Mouse (Mus musculus): ENCODE results near the gene U2surp.
A peak's percentile ranks its signal among the peaks of the same experiment; 100 is the strongest.
"Not testable (repeated sequence)": the region's sequence is repeated elsewhere in the genome, so short reads cannot be mapped to it uniquely, and the experiment has no call there.

U2surp gene

DNA sequence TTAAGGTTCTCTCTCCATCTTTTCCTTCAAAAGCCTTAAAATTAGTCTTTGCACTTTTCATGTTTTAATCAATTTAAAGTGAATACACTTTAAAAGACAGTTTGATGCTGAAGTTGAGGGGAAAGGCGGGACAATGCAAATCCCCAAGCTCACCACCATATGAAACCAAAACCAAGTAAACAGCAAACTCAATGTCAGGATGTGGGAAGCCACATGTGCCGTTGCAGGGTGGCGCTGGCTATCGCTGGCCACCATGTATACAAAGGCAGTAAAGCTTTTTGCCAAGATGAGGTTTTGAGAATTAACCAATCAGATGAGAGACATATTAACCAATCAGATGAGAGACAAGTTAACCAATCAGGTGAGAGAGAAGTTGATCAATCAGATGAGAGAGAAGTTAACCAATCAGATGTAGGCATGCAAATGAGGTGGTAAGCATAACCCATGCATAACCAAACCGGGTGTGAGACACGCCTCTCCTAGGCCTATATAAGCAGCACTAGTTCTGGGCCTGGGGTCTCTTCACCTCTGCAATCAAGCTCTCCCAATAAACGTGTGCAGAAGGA lies 42.7 kb downstream of the U2surp start:
- not testable (repeated sequence) for DNase-seq (ENCODE audit: low read depth, low spot score)

DNA sequence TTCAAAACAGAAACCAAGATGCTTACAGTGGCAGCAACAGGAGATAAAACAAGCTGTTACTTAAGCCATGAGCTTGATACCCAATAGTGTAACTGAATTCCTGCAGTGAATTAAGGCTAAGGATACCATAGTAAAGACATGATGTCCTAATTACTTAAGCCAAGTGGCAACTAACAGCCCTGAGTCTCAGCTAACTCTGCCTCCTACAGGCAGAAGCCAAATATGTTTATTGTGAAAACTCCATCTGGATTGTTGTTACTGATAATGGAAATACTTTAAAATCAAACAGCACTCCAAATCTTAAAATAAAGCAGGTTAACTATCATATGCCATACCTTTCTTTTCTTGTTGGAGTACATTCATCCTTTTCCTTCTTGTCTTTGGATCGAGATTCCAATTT lies 47.8 kb downstream of the U2surp start:
- no peak for DNase-seq (ENCODE audit: low read depth, low spot score)

DNA sequence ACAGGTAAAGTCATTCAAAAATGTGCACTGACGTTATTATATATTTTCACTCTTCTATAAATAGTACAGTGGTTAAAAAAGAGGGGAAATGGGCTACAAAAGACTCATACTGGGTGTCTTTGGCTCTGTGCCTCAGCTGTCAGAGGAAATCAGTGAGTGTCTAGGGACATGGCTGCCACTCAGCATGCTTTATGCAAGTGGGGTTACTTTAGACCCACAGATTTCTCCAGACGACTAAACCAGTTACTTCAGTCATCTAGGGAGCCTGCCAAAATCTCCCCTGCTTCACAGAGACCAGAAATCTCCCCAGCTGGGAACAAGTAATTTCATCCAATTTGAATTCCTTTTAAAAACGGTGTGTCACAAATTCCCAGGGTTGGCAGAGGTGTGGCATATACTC lies 59.9 kb downstream of the U2surp start:
- no peak for DNase-seq (ENCODE audit: low read depth, low spot score)

DNA sequence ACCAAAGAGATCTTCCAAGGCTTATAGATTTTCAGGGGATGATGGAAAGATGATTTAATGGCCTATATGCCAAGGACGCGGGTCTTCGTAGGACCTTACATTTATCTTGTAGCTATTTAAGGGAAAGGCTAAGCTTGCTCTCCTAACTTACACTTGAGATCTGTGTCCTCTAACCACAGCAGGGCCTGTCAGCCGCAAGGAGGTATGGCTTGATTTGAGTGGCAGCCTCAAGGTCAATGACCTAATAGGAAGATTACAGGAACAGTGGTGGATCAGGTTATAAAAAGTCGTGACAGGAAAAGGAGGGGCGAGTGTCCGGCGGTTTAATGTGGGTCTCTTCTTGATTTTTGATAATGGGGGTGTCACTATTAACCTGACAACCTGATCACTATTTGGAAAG lies 61.2 kb downstream of the U2surp start:
- no peak for DNase-seq (ENCODE audit: low read depth, low spot score)

DNA sequence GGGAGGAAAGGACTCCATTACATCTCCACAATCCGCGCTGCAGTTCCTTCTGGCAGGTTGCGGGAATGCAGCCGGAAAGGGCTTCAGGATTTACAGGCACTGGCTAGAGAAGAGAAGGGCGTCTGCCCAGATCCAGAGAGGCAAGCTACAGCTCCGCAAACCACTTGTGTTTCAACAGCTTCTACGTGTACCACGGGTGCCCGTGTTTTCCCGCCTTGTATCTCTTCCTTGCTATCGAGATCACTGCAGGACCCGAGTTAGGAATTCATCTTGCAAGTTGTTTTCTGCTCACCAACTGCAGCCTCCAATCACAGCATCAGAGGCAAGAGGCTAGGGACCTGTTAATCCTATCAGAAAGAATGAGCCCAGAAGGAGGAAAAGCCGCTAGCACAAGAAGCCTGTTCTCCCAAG lies 69.5 kb downstream of the U2surp start:
- peak; percentile 48 for DNase-seq (ENCODE audit: low read depth, low spot score)

DNA sequence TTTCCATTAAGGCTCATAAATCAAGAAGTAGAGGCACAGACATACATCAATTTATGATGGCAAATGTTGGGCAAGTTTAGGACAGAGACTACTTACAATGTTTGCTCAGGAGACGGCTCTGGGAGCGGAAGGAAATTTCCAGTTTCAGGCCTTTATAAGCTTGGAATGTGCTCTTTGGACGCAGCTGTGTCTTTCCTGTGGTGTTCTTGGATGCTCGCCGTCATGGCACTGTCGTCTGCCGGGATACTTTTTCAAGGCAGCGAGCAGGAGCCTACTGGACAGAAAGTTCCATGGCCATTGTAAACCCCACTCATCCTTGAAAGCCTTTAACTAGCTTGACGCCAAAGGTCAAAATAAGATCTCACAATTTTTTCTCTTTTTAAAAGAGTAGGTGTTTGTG lies 73.9 kb downstream of the U2surp start:
- DNase-seq (ENCODE audit: low read depth, low spot score) = no peak

DNA sequence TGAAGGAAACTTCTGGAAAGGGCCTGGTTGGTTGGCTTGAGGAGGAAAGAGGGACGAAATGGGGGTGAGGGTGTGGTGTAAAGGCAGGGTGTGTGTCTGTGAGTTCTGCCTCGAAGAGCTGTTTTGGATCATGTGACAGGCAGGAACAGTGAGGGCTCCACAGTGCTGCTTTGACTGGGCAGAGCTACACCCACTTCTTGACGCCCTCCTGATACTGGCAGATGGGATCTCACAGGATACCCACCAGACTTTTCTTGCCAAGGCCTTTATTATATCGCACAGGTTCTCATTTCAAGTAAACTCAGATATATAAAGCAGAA lies 75.5 kb downstream of the U2surp start:
- no peak for DNase-seq (ENCODE audit: low read depth, low spot score)

DNA sequence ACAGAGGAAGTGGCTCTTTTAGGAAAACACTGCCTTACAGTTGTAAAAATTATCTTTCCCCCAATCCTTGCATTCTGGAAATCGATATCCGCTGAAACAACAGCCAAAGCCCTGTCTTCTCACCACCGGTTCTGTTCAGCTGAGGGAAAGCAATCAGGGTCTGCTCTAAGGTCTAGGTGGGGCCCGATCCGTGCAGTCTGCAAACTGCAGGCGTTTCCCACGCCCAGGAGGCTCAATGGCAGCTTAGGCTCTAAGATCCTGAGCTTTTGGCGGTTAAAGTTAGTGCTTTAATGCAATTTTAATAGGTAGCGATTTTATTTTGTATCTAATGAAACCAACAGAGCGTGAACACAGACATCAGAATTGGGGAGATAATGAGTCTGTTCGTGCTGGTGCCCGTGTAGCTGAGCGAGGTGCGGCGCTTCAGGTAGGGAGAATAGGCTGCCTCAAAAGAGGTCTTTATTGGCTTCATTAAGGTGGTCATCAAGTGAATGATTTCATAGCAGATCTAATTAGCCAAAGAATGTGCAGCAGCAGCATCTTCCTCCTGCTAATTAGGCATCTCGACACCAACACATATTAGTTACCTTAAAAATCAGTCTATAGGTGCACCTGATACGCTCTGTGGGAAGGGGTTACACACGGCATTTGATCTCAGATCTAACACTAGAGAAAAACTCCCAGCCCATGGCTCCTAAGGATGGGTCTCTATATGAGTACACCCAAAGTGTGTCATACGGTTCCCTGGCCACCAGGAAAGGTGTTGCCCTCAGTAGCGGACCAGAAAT lies 76.1 kb downstream of the U2surp start:
- no peak for DNase-seq (ENCODE audit: low read depth, low spot score)

DNA sequence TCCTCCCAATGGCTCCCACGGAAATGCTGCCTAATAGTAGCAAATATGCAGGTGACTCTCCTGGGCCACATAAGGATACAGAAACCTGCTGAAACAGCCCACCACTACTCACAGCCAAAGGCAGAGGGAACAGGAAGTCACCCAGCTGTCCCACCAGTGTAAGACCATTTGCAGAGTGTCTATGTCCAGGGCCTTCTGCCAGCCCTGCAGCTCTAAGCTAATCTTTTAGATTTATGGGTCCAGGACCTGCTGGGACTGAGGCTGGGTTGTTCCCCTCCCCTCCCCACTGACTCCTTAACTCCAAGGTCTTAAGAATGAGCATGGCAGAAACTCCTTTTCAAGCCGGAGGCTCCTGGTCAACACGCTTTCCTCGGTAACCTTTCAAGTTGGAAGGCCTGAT lies 83.5 kb downstream of the U2surp start:
- DNase-seq (ENCODE audit: low read depth, low spot score) = no peak

DNA sequence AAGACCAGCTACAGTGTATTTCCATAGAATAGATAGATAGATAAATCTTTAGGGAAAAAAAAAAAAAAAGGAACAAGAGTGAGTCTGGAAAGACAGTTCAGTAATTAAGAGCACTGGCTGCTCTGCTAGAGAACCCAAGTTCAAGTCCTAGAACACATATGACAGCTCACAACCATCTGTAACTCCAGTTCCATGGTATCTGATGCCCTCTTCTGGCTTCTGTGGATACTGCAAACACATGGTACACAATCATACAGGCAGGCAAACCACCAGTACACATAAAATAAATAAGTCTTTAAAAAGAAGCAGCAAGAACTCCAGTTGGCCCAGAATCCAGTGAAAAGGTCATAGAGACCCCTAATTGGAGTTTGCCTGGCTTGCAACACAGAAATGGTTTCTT lies 97.9 kb downstream of the U2surp start:
- no peak for DNase-seq (ENCODE audit: low read depth, low spot score)

DNA sequence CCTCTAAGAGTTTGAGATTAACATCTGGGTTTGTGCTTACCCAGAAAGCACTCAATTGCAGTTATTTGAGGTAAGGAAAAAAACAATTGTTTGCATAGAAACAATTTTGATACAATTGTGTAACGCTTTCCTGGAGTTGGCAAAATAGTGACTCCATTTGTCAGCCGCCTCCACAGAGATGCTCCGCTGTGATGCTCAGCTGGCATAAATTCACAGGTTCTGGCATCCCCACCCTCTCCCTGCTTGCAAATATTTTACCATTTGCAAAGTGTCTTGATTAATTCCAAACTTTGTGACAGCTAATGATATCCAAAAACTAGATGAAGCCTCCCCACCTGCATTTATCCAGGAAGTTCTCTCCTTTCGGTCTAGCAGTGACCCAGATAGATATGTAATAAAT lies 99.7 kb downstream of the U2surp start:
- DNase-seq (ENCODE audit: low read depth, low spot score) = no peak

DNA sequence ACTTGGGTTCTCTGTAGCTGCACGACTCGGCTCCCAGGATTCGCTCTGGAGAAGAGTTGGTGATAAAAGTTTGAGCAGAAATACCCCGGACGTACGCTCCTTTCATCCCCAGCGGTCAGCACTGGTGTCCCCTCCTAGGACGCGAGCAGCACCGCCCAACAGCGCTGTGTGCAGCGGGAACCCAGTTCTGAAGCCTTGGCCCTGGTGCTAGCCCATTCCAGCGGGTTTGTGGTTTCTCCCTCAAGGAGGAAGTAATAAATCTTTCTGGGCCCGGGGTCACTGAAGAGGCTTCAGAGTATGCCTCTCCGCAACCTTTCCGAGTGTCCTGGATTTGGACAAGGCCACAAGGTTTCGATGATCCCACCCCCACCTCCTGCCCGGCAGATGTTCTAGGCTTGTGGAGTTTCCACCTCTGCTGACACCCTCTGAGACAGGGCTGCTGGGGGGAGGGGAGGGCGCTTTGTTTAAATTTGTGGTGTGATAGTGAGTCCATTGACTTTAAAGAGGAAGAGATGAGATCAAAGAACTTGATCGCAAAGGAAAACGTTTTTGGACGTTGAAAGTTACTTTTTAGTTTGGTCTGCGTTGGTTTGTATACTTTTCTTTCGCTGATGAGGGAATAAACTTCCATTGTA lies 104.1 kb downstream of the U2surp start:
- DNase-seq (ENCODE audit: low read depth, low spot score) = no peak

All from forelimb bud, embryonic 11.5 days (tissue).